Mouse (Mus musculus) limb, embryonic 10.5 days (tissue): ENCODE measurements at regions not wholly inside any gene's neighbourhood (a gene's known extent, or its start where the extent isn't known, plus 50 kb on each side); places are given as distances from the start of the nearest gene placed in this dataset.
A peak's percentile ranks its signal among the peaks of the same experiment; 100 is the strongest.

Experiments
- DNase-seq: peaks from one replicate; pipeline ENCODE4 v3.0.0-alpha.2; 2017; ENCODE audit warnings: low spot score
- H3K27ac ChIP-seq: fragments of 300-500 bp; sonication (generic); 2 replicates; pipeline ENCODE4 v1.5.1; 2016; ENCODE audit warnings: mild to moderate bottlenecking
- H3K27me3 ChIP-seq: fragments of 300-500 bp; sonication (generic); 2 replicates; pipeline ENCODE4 v1.6.1; 2016; ENCODE audit warnings: low read depth, mild to moderate bottlenecking; ENCODE audit not compliant: poor library complexity, severe bottlenecking
- H3K36me3 ChIP-seq: fragments of 300-500 bp; sonication (generic); 2 replicates; pipeline ENCODE4 v1.6.1; 2016; ENCODE audit warnings: mild to moderate bottlenecking, moderate library complexity
- H3K4me1 ChIP-seq: fragments of 300-500 bp; sonication (generic); 2 replicates; pipeline ENCODE4 v1.6.1; 2016
- H3K4me3 ChIP-seq: fragments of 300-500 bp; sonication (generic); 2 replicates; pipeline ENCODE4 v1.5.1; 2016; ENCODE audit warnings: mild to moderate bottlenecking, moderate library complexity
- H3K9me3 ChIP-seq: fragments of 300-500 bp; sonication (generic); replicated peaks from 2 replicates; pipeline ENCODE4 v1.6.1; 2016; ENCODE audit warnings: mild to moderate bottlenecking
- WGBS: fragments of 180-500 bp; shearing (Covaris S2); methylation state at CpG from one replicate; pipeline ENCODE4 v1.1.7; 2016; 5-methylcytosine and 5-hydroxymethylcytosine counted together

GRCm38 (mm10) chr4:4708261-4708660, 84.9 kb downstream of the Impad1 start:
- no peaks in the 10 kb centered on the region for H3K4me1 ChIP-seq
- H3K4me3 ChIP-seq = no peak overlapping the region
- no peaks in the 10 kb centered on the region for H3K27me3 ChIP-seq
- 20% methylated on average over 3 of the region's 3 CpGs for WGBS
- H3K9me3 ChIP-seq = no peaks in the 10 kb centered on the region
- H3K27ac ChIP-seq = no peak overlapping the region
- no peak for DNase-seq
- H3K36me3 ChIP-seq = no peaks in the 10 kb centered on the region

DNA sequence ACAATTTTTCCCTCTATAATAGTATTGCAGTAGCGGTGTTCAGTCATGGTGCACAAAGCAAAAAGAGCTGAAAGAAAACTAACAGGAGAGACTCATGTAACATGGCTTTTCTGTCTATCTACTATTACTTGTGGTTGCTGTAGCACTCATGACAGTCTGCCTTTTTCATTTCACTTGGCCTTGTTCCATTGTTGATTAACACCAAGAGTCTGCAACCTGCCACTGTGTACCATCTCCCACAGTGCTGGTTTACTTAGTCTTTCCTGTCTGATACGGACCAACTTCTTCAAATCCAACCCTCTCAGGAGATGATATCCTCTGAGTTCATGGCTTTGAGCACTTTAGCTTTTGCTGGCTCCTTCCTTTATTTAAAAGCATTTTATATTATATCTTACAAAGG, 94.1 kb downstream of the Impad1 start:
- DNase-seq = no peak
- Histone ChIP-seq H3K4me1 (no peaks in the 10 kb centered on the region), H3K4me3 (no peak overlapping the region), H3K36me3 (no peaks in the 10 kb centered on the region), H3K9me3 (no peaks in the 10 kb centered on the region), H3K27ac (no peak overlapping the region), H3K27me3 (no peaks in the 10 kb centered on the region)
- WGBS = 90% methylated on average over 2 of the region's 2 CpGs

DNA sequence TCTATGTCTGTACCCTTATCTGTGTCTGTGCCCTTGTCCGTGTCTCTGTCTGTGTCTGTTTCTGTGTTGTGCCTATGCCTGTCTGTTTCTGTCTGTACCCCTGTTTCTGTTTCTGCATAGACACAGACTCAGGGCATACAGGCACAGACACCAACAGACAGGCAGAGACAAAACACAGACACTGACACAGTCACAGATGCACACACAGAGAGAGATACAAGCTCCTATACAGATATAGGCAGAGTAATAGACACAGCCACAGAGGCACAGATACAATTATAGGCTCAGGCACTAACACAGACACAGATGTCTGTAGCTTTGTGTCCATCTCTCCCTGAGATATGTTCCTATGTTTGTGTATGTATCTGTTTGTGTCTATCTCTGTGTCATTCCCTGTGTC, 97.7 kb downstream of the Impad1 start:
- Histone ChIP-seq H3K4me1 (no peaks in the 10 kb centered on the region), H3K4me3 (no peak overlapping the region), H3K9me3 (no peaks in the 10 kb centered on the region), H3K27me3 (no peaks in the 10 kb centered on the region), H3K36me3 (no peaks in the 10 kb centered on the region), H3K27ac (no peak overlapping the region)
- no peak for DNase-seq
- 92% methylated on average over 1 of the region's 1 CpGs for WGBS

DNA sequence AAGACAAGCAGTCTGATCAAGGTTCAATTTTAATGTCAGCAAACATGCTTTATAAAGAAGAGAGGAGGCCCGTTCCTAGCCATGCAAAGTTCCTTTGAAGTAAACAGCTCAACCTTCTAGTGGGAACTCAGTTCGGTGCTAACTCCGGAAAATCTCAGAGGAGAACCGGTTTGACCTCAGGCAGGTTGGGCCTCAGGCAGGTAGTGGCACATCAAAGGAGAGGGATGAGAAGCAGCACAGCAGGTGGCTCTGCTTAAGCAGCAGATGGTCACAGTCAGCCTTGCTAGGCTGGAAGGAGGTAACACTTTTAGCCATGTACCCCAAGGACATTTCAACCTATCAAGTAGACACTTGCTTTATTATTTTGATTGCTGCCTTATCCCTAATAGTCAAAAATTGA, 106.2 kb downstream of the Impad1 start:
- Histone ChIP-seq H3K27me3 (no peaks in the 10 kb centered on the region), H3K36me3 (no peaks in the 10 kb centered on the region), H3K27ac (no peak overlapping the region), H3K9me3 (no peaks in the 10 kb centered on the region), H3K4me1 (no peaks in the 10 kb centered on the region), H3K4me3 (no peak overlapping the region)
- DNase-seq = no peak
- WGBS = 17% methylated on average over 4 of the region's 4 CpGs

GRCm38 (mm10) chr4:4674607-4675006, 118.5 kb downstream of the Impad1 start:
- no peak overlapping the region for H3K27ac ChIP-seq
- H3K36me3 ChIP-seq = no peaks in the 10 kb centered on the region
- DNase-seq = no peak

DNA sequence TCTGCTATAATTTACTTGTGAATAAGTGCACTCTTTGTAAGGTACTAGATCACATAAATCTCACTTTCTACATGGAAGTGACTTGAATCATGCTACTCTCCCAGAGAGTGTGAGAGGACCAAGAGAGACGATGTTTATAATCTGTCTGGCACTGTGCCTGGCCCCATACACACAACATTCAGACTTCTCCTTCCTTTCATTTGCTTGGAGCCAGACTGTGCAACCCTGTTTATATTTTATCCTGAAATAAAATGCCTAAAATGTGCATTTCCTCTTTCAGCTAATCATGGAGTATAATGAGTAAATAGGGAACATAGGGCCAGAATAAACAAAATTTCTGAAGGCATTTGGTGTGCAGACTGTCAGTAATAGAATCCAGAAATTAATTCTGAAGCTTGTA, 142.9 kb downstream of the Impad1 start:
- DNase-seq = no peak
- Histone ChIP-seq H3K36me3 (no peaks in the 10 kb centered on the region), H3K27ac (no peak overlapping the region), H3K27me3 (no peaks in the 10 kb centered on the region), H3K4me3 (no peak overlapping the region), H3K9me3 (no peaks in the 10 kb centered on the region), H3K4me1 (no peaks in the 10 kb centered on the region)
- WGBS = 88% methylated on average over 1 of the region's 1 CpGs

More at GRCm38 (mm10) chr4:4674607-4675006, 118.5 kb downstream of the Impad1 start:
- H3K4me1 ChIP-seq = no peaks in the 10 kb centered on the region
- no peaks in the 10 kb centered on the region for H3K9me3 ChIP-seq
- no peaks in the 10 kb centered on the region for H3K27me3 ChIP-seq
- H3K4me3 ChIP-seq = no peak overlapping the region

- Histone ChIP-seq H3K9me3 (no peaks in the 10 kb centered on the region), H3K27me3 (no peaks in the 10 kb centered on the region), H3K4me1 (no peaks in the 10 kb centered on the region), H3K36me3 (no peaks in the 10 kb centered on the region), H3K27ac (no peak overlapping the region), H3K4me3 (no peak overlapping the region)
- 96% methylated on average over 1 of the region's 1 CpGs for WGBS
- DNase-seq = no peak
Observed at GRCm38 (mm10) chr4:4645264-4645663, 147.9 kb downstream of the Impad1 start.

GRCm38 (mm10) chr4:4636258-4636657, 156.9 kb downstream of the Impad1 start:
- H3K4me1 ChIP-seq = peaks cover 21% of the 10 kb centered on the region
- no peaks in the 10 kb centered on the region for H3K9me3 ChIP-seq
- no peaks in the 10 kb centered on the region for H3K36me3 ChIP-seq
- no peaks in the 10 kb centered on the region for H3K27me3 ChIP-seq
- H3K27ac ChIP-seq = no peak overlapping the region
- no peak overlapping the region for H3K4me3 ChIP-seq
- DNase-seq = no peak

DNA sequence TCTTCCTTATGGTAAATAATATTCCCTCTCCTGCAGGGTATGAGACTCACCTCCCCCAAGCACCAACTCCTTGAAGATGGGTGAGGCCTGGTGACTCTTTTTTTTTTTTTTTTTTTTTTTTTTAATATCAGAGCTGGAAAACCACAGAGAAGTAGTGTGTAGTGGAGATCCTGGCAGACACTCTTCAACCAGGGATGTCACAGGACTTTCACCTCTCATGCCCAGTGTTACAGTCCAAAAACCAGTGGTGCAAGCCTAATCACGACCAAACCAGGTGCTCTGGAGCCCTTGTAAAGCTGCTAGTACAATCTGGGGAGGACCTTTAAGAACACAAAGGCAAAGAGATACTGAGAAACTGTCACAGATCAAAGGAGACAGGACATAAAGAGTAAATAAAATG, 157.3 kb downstream of the Impad1 start:
- H3K27ac ChIP-seq = no peak overlapping the region

GRCm38 (mm10) chr4:4635338-4635737, 157.8 kb downstream of the Impad1 start:
- DNase-seq = peak; percentile 36
- no peak overlapping the region for H3K4me3 ChIP-seq
- no peaks in the 10 kb centered on the region for H3K27me3 ChIP-seq
- H3K27ac ChIP-seq = no peak overlapping the region
- 47% methylated on average over 6 of the region's 6 CpGs for WGBS
- H3K4me1 ChIP-seq = peaks cover 24% of the 10 kb centered on the region
- H3K9me3 ChIP-seq = no peaks in the 10 kb centered on the region
- no peaks in the 10 kb centered on the region for H3K36me3 ChIP-seq

More for the DNA sequence above, 157.3 kb downstream of the Impad1 start:
- Histone ChIP-seq H3K4me1 (peaks cover 22% of the 10 kb centered on the region), H3K9me3 (no peaks in the 10 kb centered on the region), H3K4me3 (no peak overlapping the region), H3K27me3 (no peaks in the 10 kb centered on the region), H3K36me3 (no peaks in the 10 kb centered on the region)
- no peak for DNase-seq
- WGBS = 44% methylated on average over 1 of the region's 1 CpGs

GRCm38 (mm10) chr4:4634646-4635045, 158.5 kb downstream of the Impad1 start:
- H3K9me3 ChIP-seq = no peaks in the 10 kb centered on the region
- H3K4me3 ChIP-seq = no peak overlapping the region
- WGBS = 49% methylated on average over 3 of the region's 3 CpGs
- H3K4me1 ChIP-seq = peaks cover 24% of the 10 kb centered on the region
- H3K36me3 ChIP-seq = no peaks in the 10 kb centered on the region
- no peak for DNase-seq
- H3K27ac ChIP-seq = no peak overlapping the region
- no peaks in the 10 kb centered on the region for H3K27me3 ChIP-seq

DNA sequence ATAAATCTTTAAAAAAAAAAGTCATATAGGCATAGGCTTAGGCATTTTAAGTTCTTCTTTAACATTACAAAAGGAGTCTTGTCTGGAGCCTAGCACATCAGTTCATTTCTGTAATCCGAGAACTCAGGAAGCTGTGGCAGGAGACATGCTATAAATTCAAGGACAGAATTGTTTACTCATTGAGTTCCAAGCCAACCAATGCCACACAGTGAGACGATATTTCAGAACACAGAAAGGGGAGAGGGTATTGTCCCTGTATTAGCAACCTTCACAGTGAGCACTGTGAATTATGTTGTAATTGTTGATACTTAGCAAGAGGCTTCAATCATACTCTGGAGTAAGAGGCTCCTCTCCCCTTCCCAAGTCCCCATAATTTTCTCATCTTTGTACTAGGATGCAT, 162.4 kb downstream of the Impad1 start:
- WGBS = 48% methylated on average over 2 of the region's 2 CpGs
- H3K36me3 ChIP-seq = no peaks in the 10 kb centered on the region
- no peak for DNase-seq
- no peak overlapping the region for H3K27ac ChIP-seq
- H3K4me1 ChIP-seq = peaks cover 14% of the 10 kb centered on the region
- H3K4me3 ChIP-seq = no peak overlapping the region
- no peaks in the 10 kb centered on the region for H3K9me3 ChIP-seq
- H3K27me3 ChIP-seq = no peaks in the 10 kb centered on the region

GRCm38 (mm10) chr4:4629251-4629650, 163.9 kb downstream of the Impad1 start:
- no peak for DNase-seq
- Histone ChIP-seq H3K4me3 (no peak overlapping the region), H3K36me3 (no peaks in the 10 kb centered on the region), H3K27me3 (no peaks in the 10 kb centered on the region), H3K9me3 (no peaks in the 10 kb centered on the region), H3K4me1 (0 out of 2 replicates have a peak, but pooled peaks cover 3% of the 10 kb centered on the region), H3K27ac (no peak overlapping the region)
- WGBS = 85% methylated on average over 1 of the region's 1 CpGs

- Histone ChIP-seq H3K27ac (no peak overlapping the region), H3K4me3 (no peak overlapping the region), H3K27me3 (no peaks in the 10 kb centered on the region), H3K4me1 (no peaks in the 10 kb centered on the region), H3K36me3 (no peaks in the 10 kb centered on the region), H3K9me3 (no peaks in the 10 kb centered on the region)
- no peak for DNase-seq
- WGBS = 84% methylated on average over 3 of the region's 3 CpGs
Observed at GRCm38 (mm10) chr4:4623840-4624239, 169.3 kb downstream of the Impad1 start.
